Mouse (Mus musculus) T-helper 17 cell (primary cell): Measurements from ENCODE around the gene Hecw2.

Experiments used
- in situ Hi-C, 2 experiments: fragments of 300-600 bp; cut with MboI, MseI; formaldehyde crosslinking; loops; 1 replicate in 1 of 2; 2 replicates in 1 of 2; pipeline ENCODE4 v1.15.1; 2025; ENCODE audit warnings: high pct_unique_total_duplicates in 2 of 2

The Hecw2 gene

GRCm38 (mm10) chr1:53894299-53894698 is 300.7 kb downstream of the Hecw2 start:
- in situ Hi-C loops, result loop anchor here (5.0 kb wide), 3 partner anchors 37 to 177 kb away; no protein-coding TSS in a partner anchor

- in situ Hi-C loops, result loop anchor here (5.0 kb wide), 3 partner anchors 33 to 173 kb away; no protein-coding TSS in a partner anchor
Measured at GRCm38 (mm10) chr1:53890380-53890779, 304.6 kb downstream of the Hecw2 start.

- in situ Hi-C loops, result loop anchor here (5.0 kb wide), 3 partner anchors 33 to 173 kb away; no protein-coding TSS in a partner anchor
Measured at GRCm38 (mm10) chr1:53889806-53890205, 305.2 kb downstream of the Hecw2 start.

- in situ Hi-C loops, result no loop called here
Measured at GRCm38 (mm10) chr1:53882480-53882879, 312.5 kb downstream of the Hecw2 start.

GRCm38 (mm10) chr1:53875919-53876318 is 319.0 kb downstream of the Hecw2 start:
- in situ Hi-C loops, result no loop called here

GRCm38 (mm10) chr1:53867316-53867715 is 327.7 kb downstream of the Hecw2 start:
- in situ Hi-C loops, result no loop called here

GRCm38 (mm10) chr1:53866374-53866902 is 328.5 kb downstream of the Hecw2 start:
- in situ Hi-C loops, result no loop called here

GRCm38 (mm10) chr1:53864046-53864445 is 330.9 kb downstream of the Hecw2 start:
- in situ Hi-C loops, result no loop called here

GRCm38 (mm10) chr1:53860611-53861010 is 334.4 kb downstream of the Hecw2 start:
- in situ Hi-C loops, result no loop called here

GRCm38 (mm10) chr1:53859175-53859574 is 335.8 kb downstream of the Hecw2 start:
- in situ Hi-C loops, result loop anchor here in 1 of 2 experiments (5.0 kb wide), 1 partner anchor 33 kb away; no protein-coding TSS in a partner anchor

GRCm38 (mm10) chr1:53856501-53857103 is 338.4 kb downstream of the Hecw2 start:
- in situ Hi-C loops, result loop anchor here in 1 of 2 experiments (5.0 kb wide), 1 partner anchor 36 kb away; no protein-coding TSS in a partner anchor

GRCm38 (mm10) chr1:53855732-53856131 is 339.2 kb downstream of the Hecw2 start:
- in situ Hi-C loops, result loop anchor here in 1 of 2 experiments (5.0 kb wide), 1 partner anchor 37 kb away; no protein-coding TSS in a partner anchor

- in situ Hi-C loops, result loop anchor here in 1 of 2 experiments (5.0 kb wide), 1 partner anchor 60 kb away; no protein-coding TSS in a partner anchor
Measured at GRCm38 (mm10) chr1:53852086-53852610, 342.8 kb downstream of the Hecw2 start.

GRCm38 (mm10) chr1:53851334-53851733 is 343.6 kb downstream of the Hecw2 start:
- in situ Hi-C loops, result loop anchor here in 1 of 2 experiments (5.0 kb wide), 1 partner anchor 59 kb away; no protein-coding TSS in a partner anchor

- in situ Hi-C loops, result loop anchor here in 1 of 2 experiments (5.0 kb wide), 1 partner anchor 59 kb away; no protein-coding TSS in a partner anchor
Measured at GRCm38 (mm10) chr1:53850891-53851290, 344.1 kb downstream of the Hecw2 start.

GRCm38 (mm10) chr1:53846665-53847237 is 348.2 kb downstream of the Hecw2 start:
- in situ Hi-C loops, result loop anchor here in 1 of 2 experiments (5.0 kb wide), 1 partner anchor 1071 kb away; no protein-coding TSS in a partner anchor

GRCm38 (mm10) chr1:53845854-53846253 is 349.1 kb downstream of the Hecw2 start:
- in situ Hi-C loops, result loop anchor here in 1 of 2 experiments (5.0 kb wide), 1 partner anchor 1071 kb away; no protein-coding TSS in a partner anchor

- in situ Hi-C loops, result loop anchor here (5.0 kb wide), 4 partner anchors 53 to 1072 kb away; no protein-coding TSS in a partner anchor
Measured at GRCm38 (mm10) chr1:53844914-53845612, 349.9 kb downstream of the Hecw2 start.

- in situ Hi-C loops, result loop anchor here (5.0 kb wide), 3 partner anchors 52 to 127 kb away; no protein-coding TSS in a partner anchor
Measured at GRCm38 (mm10) chr1:53844122-53844913, 350.6 kb downstream of the Hecw2 start.

GRCm38 (mm10) chr1:53843051-53843450 is 351.9 kb downstream of the Hecw2 start:
- in situ Hi-C loops, result loop anchor here (5.0 kb wide), 3 partner anchors 51 to 126 kb away; no protein-coding TSS in a partner anchor
